Mouse (Mus musculus) midbrain, embryonic 16.5 days (tissue): Measurements from ENCODE around the gene Stum. TPM values are rescaled to one million over a fixed set of nuclear protein-coding genes. Genes with fewer than 3 reads are reported as not detected.

Experiments
- ATAC-seq: fragments of 200-750 bp; cut with Nextera tagmentation; 2 replicates; pipeline ENCODE4 v1.8.0; 2017; ENCODE audit warnings: moderate TSS enrichment
- H3K27ac ChIP-seq: fragments of 300-500 bp; sonication (generic); 2 replicates; pipeline ENCODE4 v1.5.1; 2014; ENCODE audit warnings: mild to moderate bottlenecking, low read length, mixed read lengths
- H3K27me3 ChIP-seq: fragments of 300-500 bp; sonication (generic); 2 replicates; pipeline ENCODE4 v1.6.1; 2014; ENCODE audit warnings: low read depth, low read length, mixed read lengths; ENCODE audit not compliant: control insufficient read depth, insufficient read depth
- H3K36me3 ChIP-seq: fragments of 300-500 bp; sonication (generic); 2 replicates; pipeline ENCODE4 v1.6.1; 2014; ENCODE audit warnings: mild to moderate bottlenecking, low read length, moderate library complexity, mixed read lengths; ENCODE audit not compliant: control insufficient read depth, insufficient read depth
- H3K4me1 ChIP-seq: fragments of 300-500 bp; sonication (generic); 2 replicates; pipeline ENCODE4 v1.6.1; 2014; ENCODE audit warnings: mild to moderate bottlenecking, low read length, mixed read lengths; ENCODE audit not compliant: control insufficient read depth, insufficient read depth
- H3K4me2 ChIP-seq: fragments of 300-500 bp; sonication (generic); 2 replicates; pipeline ENCODE4 v1.6.1; 2014; ENCODE audit warnings: mild to moderate bottlenecking, low read length, mixed read lengths
- H3K4me3 ChIP-seq: fragments of 300-500 bp; sonication (generic); 2 replicates; pipeline ENCODE4 v1.5.1; 2014; ENCODE audit warnings: low read depth, mild to moderate bottlenecking, low read length, moderate library complexity, mixed read lengths
- H3K9ac ChIP-seq: fragments of 300-500 bp; sonication (generic); 2 replicates; pipeline ENCODE4 v1.6.1; 2014; ENCODE audit warnings: low read depth, low read length, mixed read lengths
- H3K9me3 ChIP-seq: fragments of 300-500 bp; sonication (generic); replicated peaks from 2 replicates; pipeline ENCODE4 v1.6.1; 2014; ENCODE audit warnings: mild to moderate bottlenecking, low read length, mixed read lengths; ENCODE audit not compliant: control insufficient read depth, poor library complexity, severe bottlenecking
- WGBS: fragments of 180-500 bp; shearing (Covaris S2); extraction: QIAGEN DNeasy Blood & Tissue Kit; methylation state at CpG from one replicate; pipeline ENCODE4 v1.1.7; 2014; 5-methylcytosine and 5-hydroxymethylcytosine counted together
- polyA plus RNA-seq: library from polyadenylated mRNA; unstranded; fragments of >200 nt; fragmentation: Nextera tagmentation; extraction: Ambion mirVana; gene quantifications from 2 replicates; pipeline ENCODE4 v1.2.1, GENCODE M21; 2015

Stum gene
- polyA plus RNA-seq, 1 experiment from 2014 or later = 11.5 TPM

DNA sequence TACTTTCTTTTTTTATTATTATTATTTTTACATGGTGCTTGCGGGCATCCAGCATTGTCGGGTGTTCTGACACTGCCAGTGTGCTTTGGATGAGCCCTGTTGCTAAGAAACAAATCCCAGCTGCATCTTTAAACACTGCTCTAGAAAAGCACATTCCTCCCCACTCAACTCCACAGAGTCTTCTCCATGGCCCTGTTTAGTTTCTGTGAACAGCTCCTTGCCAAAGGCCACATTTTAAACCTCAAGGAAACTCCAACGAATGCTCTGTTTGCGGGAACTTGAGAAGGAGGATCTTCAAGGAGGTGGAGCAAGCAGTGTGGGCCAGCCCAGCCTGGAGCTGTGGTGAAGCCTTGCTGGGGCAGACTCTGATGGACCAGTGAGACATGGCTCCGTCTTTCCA, 22.6 kb downstream of the Stum start:
- Histone ChIP-seq H3K4me2 (no peak overlapping the region), H3K4me1 (peaks cover 22% of the 10 kb centered on the region), H3K9ac (no peak overlapping the region), H3K36me3 (no peaks in the 10 kb centered on the region), H3K9me3 (no peaks in the 10 kb centered on the region), H3K27me3 (no peaks in the 10 kb centered on the region), H3K4me3 (no peak overlapping the region), H3K27ac (no peak overlapping the region)
- 35% methylated on average over 5 of the region's 5 CpGs for WGBS
- ATAC-seq = peak; percentile 59; the same call in 1 of the 2 replicates

DNA sequence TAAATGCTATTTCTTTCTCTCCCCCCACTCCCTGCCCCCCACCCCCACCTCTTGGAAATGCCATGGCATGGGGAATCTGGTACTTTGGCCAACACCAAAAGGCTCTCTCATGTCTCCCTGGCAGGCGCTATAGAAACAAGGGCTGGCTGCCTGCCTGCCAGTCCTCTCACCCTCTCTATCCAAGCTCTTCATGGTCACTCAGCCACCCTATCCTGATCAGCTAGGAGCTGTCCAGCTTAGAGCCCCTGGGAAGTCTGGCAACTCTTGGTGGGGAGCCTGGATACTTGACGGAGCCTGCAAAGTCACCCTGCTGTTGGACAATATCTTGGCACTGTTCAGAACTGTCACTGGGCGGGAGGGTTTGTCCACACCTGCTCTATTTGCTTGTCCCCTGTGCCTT, 24.6 kb downstream of the Stum start:
- Histone ChIP-seq H3K4me2 (no peak overlapping the region), H3K27ac (no peak overlapping the region), H3K4me1 (peaks cover 22% of the 10 kb centered on the region), H3K4me3 (no peak overlapping the region), H3K36me3 (no peaks in the 10 kb centered on the region), H3K9ac (no peak overlapping the region), H3K27me3 (no peaks in the 10 kb centered on the region), H3K9me3 (no peaks in the 10 kb centered on the region)
- 65% methylated on average over 3 of the region's 3 CpGs for WGBS
- no peak for ATAC-seq

GRCm38 (mm10) chr1:180458274-180458673, 25.0 kb downstream of the Stum start:
- H3K9me3 ChIP-seq = no peaks in the 10 kb centered on the region
- no peaks in the 10 kb centered on the region for H3K36me3 ChIP-seq
- H3K27ac ChIP-seq = no peak overlapping the region
- H3K4me3 ChIP-seq = no peak overlapping the region
- WGBS = 55% methylated on average over 6 of the region's 6 CpGs
- H3K4me2 ChIP-seq = no peak overlapping the region
- no peak overlapping the region for H3K9ac ChIP-seq
- no peak for ATAC-seq
- no peaks in the 10 kb centered on the region for H3K27me3 ChIP-seq
- H3K4me1 ChIP-seq = peaks cover 22% of the 10 kb centered on the region

DNA sequence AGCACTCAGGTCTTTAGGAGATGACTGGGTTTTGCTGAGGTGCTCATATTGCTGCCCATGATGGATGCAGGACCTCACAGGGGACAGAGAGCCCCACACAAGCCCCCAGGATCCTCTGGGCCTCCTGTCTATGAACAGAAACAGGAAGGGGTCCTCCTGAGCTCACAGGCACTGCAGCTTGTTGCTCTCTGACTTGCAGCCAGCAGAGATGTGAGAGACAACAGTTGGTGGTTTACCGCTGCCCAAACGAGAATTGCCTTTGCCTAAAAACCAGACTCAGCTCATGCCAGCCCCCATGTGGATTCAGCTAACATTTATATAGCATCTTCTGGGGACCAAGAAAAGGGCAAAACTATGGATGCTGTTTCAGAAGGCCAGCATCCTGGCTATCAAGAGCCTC, 33.7 kb downstream of the Stum start:
- H3K36me3 ChIP-seq = no peaks in the 10 kb centered on the region
- no peaks in the 10 kb centered on the region for H3K4me1 ChIP-seq
- no peak overlapping the region for H3K9ac ChIP-seq
- no peak overlapping the region for H3K27ac ChIP-seq
- no peaks in the 10 kb centered on the region for H3K27me3 ChIP-seq
- H3K4me2 ChIP-seq = no peak overlapping the region
- no peak for ATAC-seq
- H3K4me3 ChIP-seq = no peak overlapping the region
- H3K9me3 ChIP-seq = no peaks in the 10 kb centered on the region
- 61% methylated on average over 2 of the region's 2 CpGs for WGBS

DNA sequence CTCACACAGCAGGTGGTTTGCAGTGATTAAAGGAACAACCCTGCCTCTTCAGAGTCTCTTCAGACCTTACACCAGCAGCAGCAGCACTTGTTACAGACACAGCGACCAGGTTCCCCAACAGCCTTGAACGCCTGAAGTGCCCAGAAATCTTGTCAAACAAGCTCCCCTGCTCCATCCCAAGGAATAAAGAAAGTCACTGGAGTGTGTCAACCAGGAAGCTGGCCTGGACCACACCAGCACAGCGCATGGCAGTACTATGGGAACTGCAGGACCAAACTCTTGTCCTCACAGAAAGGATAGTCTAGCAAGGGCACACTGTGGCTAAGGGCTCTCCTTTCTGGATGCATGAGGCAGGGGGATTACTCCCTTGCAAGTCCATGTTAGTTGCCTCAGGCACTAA, 38.9 kb downstream of the Stum start:
- Histone ChIP-seq H3K27ac (no peak overlapping the region), H3K4me1 (no peaks in the 10 kb centered on the region), H3K9me3 (no peaks in the 10 kb centered on the region), H3K4me2 (no peak overlapping the region), H3K36me3 (no peaks in the 10 kb centered on the region), H3K27me3 (no peaks in the 10 kb centered on the region), H3K4me3 (no peak overlapping the region), H3K9ac (no peak overlapping the region)
- ATAC-seq = no peak
- 58% methylated on average over 3 of the region's 3 CpGs for WGBS

GRCm38 (mm10) chr1:180439496-180439895, 43.8 kb downstream of the Stum start:
- no peaks in the 10 kb centered on the region for H3K36me3 ChIP-seq
- H3K27me3 ChIP-seq = no peaks in the 10 kb centered on the region
- 85% methylated on average over 4 of the region's 4 CpGs for WGBS
- no peaks in the 10 kb centered on the region for H3K9me3 ChIP-seq
- no peak overlapping the region for H3K4me2 ChIP-seq
- H3K4me1 ChIP-seq = 0 out of 2 replicates have a peak, but pooled peaks cover 1% of the 10 kb centered on the region
- no peak for ATAC-seq
- no peak overlapping the region for H3K27ac ChIP-seq
- H3K9ac ChIP-seq = no peak overlapping the region
- no peak overlapping the region for H3K4me3 ChIP-seq

- Histone ChIP-seq H3K27me3 (no peaks in the 10 kb centered on the region), H3K27ac (no peak overlapping the region), H3K36me3 (no peaks in the 10 kb centered on the region), H3K4me1 (peaks cover 19% of the 10 kb centered on the region), H3K9me3 (no peaks in the 10 kb centered on the region), H3K4me2 (no peak overlapping the region), H3K9ac (no peak overlapping the region), H3K4me3 (no peak overlapping the region)
- WGBS = 15% methylated on average over 9 of the region's 9 CpGs
- ATAC-seq = no peak
These were observed 48.4 kb downstream of the Stum start for GRCm38 (mm10) chr1:180434925-180435324.

GRCm38 (mm10) chr1:180433796-180434566, 49.3 kb downstream of the Stum start:
- peak; percentile 90 for ATAC-seq
- Histone ChIP-seq H3K9ac (no peak overlapping the region), H3K9me3 (no peaks in the 10 kb centered on the region), H3K27me3 (no peaks in the 10 kb centered on the region), H3K4me1 (peaks cover 19% of the 10 kb centered on the region), H3K4me2 (no peak overlapping the region), H3K4me3 (no peak overlapping the region), H3K27ac (no peak overlapping the region), H3K36me3 (no peaks in the 10 kb centered on the region)
- 18% methylated on average over 7 of the region's 7 CpGs for WGBS

GRCm38 (mm10) chr1:180433098-180433538, 50.2 kb downstream of the Stum start:
- WGBS = under 1% methylated on average over 16 of the region's 16 CpGs
- H3K4me3 ChIP-seq = peak overlapping the region; percentile 33
- no peaks in the 10 kb centered on the region for H3K36me3 ChIP-seq
- peaks cover 19% of the 10 kb centered on the region for H3K4me1 ChIP-seq
- peak overlapping the region; percentile 55 for H3K9ac ChIP-seq
- peak overlapping the region; percentile 66 for H3K4me2 ChIP-seq
- ATAC-seq = peak; percentile 33
- no peaks in the 10 kb centered on the region for H3K27me3 ChIP-seq
- H3K27ac ChIP-seq = no peak overlapping the region
- H3K9me3 ChIP-seq = no peaks in the 10 kb centered on the region
